Mouse (Mus musculus): ENCODE results near the gene Ndufa6. TPM values are rescaled to one million over a fixed set of nuclear protein-coding genes. Genes with fewer than 3 reads are reported as not detected.
A peak's percentile ranks its signal among the peaks of the same experiment; 100 is the strongest.
"Not testable (repeated sequence)": the region's sequence is repeated elsewhere in the genome, so short reads cannot be mapped to it uniquely, and the experiment has no call there.

The Ndufa6 gene
- total RNA-seq (2022), result 100 to 1,000 TPM; 170 to 203 (median 184) TPM

DNA sequence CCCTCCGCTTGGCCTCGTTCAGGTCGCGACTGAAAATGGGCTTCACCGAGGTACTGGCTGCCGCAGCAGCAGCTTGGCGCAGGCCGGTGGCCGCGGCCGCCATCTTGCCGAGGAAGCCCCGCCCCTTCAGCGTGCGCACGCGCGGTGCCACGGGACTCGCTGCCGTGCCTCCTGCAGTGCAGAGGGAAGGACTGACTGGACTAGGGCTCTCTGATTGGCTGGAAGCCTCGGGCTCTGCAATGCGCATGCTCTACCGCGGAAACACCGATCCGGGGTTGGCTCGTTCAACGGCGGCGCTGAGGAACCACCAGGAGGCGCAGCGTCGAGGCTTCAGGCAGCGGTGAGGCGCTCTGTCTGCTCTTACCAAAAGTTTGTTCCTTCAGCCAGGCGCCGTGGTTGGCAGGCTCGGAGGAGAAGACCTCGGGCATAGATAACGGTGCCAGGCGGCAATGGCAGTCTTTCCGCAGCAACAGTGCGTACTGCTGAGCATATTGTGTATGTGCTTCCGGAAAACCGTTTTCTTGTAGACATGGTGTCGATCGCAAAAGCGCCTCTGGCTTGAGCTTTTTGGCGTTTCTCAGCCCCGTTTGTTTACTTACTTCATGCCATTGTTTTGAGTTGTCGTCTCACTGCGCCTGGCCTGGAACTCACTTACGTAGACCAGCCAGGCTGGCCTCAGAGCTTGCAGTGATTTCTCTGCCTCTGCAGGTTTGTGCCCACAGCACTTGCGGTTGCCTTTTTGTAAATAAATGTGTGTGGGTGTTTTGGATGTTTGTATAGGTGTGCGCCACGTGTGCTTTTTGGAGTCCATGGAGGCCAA is at the start of gene Ndufa6:
Ndufa6 (minus strand) TSS at position 197 of the 820 bp plus-strand sequence.
- peak; percentile 84 to 97 for DNase-seq (ENCODE audit: low spot score in 2 of 2)

DNA sequence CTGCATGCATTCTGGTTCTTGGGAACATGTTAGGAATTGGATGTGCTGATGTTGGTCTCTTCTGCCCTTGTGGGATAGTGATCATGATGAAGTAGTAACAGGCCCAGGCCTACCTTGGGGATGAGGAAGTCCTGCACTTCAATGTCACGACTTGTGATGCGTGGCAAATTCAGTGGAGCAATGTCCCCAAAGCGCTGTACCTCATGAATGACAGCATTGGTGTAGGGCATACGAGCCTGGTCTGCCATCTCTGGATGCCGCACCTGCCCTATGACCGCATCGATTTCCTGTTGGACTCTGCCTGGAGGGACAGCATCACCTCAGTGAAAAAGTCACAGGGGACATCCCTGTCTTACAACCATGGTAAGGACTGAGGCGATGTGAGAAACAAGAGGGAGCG is 49.5 kb upstream of the Ndufa6 start:
- no peak for DNase-seq (ENCODE audit: low spot score in 2 of 2)

DNA sequence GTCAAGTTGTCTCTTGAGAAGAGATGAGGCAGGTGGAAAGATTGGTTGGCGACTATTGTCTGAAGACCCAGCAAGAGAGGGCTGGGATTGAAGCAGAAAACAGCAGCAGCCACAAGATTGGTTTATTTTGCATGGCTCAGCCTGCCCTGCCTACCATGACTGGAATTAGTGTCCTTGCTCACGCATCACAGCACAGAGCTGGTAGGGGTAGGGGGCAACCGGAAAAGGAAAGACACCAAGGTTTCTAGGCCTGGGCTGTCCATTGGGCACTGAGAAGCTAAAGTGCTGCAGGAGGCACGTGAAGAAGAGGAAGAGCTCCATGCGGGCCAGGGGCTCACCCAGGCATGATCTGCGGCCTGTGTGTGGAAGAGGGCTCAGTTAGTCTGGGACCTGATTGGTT is 48.6 kb upstream of the Ndufa6 start:
- no peak for DNase-seq (ENCODE audit: low spot score in 2 of 2)

DNA sequence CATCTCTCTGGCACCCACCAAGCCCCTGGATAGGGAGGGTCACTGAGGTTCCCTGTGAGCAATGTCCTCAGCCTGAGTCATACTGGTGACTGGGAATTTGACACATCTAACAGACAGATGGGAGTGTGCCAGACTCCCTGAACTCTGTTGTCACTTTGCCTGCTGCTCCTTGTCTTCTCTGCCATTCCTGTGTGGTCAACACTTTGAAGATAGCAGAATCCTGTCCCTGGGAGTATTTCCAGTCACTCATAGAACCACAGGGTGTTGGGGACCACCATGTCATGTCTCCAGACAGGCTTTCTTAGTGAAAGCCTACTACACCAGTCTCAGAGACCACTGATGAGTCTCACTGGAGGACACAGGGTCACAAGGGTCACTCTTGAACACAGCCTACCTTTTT is 48.0 kb upstream of the Ndufa6 start:
- no peak for DNase-seq (ENCODE audit: low spot score in 2 of 2)

DNA sequence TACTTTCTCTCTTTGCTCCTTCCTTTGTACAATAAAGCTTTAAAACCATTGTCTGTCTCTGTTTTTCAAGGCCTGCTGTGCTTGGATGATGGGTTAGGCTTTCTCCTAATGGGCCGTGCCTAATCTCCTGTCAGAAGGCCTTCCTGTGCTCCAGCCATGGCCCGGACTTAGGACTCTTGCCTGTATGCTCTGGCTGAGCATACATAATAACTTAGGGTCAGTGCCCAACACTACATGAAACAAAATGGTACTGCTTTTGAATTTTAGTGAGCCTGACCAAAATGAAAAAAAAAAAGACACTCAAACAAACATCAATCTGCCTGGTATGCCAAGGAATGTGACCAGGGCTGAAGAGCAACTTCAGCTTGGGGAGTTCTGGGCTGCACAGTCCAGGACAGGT is 47.4 kb upstream of the Ndufa6 start:
- DNase-seq (ENCODE audit: low spot score in 2 of 2), result no peak

DNA sequence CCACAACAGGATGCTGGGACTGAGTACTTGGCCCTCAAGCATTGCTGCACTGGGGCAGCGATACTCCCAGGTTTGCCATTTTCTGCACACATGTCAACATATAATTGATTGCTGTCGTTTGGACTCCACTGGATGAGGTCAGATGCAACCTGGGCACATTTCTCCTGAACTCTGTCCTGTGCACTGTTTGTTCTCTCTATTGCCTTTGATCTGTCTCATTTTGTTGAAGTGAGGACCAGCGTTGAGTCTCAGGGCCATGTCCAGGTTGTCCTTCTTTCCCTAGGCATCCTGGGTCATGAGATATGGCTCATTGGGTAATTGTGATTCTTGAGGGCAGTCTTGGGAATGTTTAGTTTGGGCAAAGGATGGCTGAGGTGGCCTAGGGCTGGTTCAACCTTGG is 41.8 kb upstream of the Ndufa6 start:
- DNase-seq (ENCODE audit: low spot score in 2 of 2), result not testable (repeated sequence)

DNA sequence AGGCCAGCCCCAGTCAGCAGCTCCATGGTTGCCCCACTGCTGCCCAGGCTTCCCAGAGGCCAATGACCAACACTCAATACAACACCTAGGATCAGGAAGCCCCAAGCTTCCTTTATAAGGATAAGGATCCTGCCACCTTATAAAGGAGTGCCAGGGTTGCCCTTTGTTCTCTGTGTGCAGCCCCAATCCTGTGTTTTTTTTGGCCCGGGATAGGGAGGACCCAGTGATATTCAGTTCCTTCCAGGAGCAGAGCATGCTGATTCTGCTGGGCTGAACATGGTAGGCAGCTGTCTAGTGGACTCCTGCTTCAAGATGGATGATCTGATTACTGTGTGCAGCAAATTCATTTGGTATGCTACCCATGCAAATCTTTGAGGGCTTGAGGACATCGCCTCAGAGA is 39.8 kb upstream of the Ndufa6 start, which contains the start of gene Cyp2d11:
Cyp2d11 (minus strand) TSS at position 101 of the 400 bp plus-strand sequence.
- not testable (repeated sequence) for DNase-seq (ENCODE audit: low spot score in 2 of 2)

DNA sequence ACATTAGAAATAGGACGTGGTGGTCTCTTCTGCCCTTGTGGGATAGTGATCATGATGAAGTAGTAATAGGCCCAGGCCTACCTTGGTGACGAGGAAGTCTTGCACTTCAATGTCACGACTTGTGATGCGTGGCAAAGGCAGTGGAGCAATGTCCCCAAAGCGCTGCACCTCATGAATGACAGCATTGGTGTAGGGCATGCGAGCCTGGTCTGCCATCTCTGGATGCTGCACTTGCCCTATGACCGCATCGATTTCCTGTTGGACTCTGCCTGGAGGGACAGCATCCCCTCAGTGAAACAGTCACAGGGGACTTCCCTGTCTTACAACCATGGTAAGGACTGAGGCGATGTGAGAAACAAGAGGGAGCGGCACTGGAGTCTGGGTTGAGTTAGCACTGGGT is 35.8 kb upstream of the Ndufa6 start:
- not testable (repeated sequence) for DNase-seq (ENCODE audit: low spot score in 2 of 2)

DNA sequence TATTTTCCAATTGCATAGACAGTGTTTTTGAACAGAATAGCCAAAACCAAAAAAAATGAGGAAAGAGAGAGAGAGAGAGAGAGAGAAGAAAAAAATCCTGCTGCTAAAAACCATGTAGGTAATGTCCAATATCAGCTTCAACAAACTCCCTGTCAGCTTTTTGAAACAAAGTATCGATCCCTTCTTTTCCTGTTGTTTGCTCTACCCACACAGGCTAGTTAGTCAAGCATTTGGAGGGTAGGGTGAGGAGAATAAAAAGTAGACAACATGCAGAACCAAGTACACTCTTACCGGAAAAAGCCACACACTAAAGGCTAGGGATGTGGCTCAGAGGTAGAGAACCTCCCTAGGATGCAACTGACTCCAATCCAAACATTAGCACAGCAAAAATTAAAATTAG is 31.6 kb upstream of the Ndufa6 start:
- no peak for DNase-seq (ENCODE audit: low spot score in 2 of 2)

DNA sequence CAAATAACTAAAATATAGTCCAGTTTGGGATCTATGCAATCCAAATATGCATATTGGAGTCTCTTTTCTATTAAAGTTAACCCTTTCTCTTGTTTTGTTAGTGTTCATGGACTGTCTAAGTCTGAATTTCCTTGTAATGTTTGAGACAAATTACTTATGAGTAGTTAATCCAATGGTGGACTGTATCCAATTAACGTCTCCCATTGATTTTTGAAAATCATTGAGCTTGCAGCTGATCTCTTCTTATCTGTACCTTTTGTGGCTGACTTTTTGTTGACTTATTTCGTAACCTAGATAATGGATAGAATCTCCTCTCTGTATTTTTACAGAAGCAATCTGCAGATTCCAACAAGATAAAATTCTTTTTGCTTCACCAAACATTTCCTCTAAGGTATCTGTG is 28.3 kb upstream of the Ndufa6 start:
- no peak for DNase-seq (ENCODE audit: low spot score in 2 of 2)

DNA sequence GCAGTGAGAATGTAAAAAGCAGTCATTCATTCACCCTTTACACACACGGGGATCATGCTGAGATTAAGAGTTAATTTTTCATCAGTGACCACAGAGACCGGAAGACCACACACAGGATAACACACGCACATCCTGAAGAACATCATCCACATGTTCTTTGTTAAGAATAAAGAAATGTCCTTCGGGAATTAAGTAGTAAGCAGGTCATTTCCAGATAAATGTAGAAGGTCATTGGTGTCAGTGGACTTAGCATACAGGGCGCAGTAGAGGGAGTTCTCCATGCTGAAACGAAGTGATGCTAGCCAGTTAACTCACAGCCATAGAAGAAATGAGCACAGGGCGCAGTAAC is 26.6 kb upstream of the Ndufa6 start:
- no peak for DNase-seq (ENCODE audit: low spot score in 2 of 2)

DNA sequence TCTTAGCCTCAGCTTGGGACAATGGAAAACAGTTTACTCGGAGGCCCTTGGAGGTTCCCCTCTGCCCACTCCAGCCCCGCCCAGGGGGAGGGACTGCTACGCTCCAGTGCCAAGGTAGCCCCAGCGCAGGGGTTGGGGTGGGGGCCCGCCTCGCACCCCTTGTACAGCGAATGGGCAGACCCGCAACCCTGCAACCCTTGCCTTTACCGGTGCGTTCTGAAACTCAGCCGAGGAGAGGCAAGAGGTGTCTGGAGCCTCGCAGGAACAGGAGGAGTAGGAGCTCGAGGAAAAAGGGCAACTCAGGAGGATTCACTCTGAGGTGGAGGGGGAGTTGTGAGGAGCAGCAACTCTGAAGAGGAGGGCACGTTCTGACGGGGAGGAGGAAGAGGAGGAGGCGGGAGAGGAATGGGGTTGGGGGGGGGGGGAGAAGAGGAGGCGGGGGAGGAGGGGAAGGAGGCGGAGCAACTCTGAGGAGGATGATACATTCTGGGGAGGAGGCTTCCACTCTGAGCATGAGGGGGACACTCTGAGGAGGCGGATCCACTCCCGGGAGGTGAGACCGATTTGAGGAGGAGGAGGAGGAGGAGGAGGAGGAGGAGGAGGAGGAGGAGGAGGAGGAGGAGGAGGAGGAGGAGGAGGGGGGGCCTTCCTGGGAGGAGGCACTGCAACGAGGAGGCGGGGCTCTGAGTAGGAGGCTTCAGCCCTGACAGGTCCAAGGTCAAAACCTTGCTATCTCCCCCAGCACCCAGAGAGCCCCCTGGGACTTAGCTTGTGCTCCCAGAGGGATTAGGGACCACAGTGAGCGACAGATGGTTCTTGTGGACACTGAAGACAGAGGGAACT is 26.0 kb upstream of the Ndufa6 start, which contains the start of gene Cyp2d22:
Cyp2d22 (minus strand) TSS at position 390 of the 843 bp plus-strand sequence.
- no peak for DNase-seq (ENCODE audit: low spot score in 2 of 2)

DNA sequence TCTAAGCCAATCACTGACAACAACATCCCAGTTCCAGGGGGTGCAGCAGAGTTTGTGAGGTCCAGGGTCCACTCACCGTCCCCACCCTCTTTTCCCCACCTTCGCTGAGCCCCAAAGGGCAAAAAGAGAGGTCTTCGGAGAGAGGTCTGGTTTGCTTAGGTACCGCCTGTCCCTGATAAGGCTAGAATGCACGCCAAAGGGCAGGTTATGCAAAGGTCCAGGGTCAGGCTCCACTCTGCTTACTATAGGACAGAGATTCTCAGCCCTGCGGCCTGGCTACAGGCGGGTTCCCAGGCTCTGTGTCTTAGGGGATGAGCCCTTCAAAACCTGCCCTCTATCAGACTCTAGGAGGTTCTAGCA is 25.4 kb upstream of the Ndufa6 start:
- no peak for DNase-seq (ENCODE audit: low spot score in 2 of 2)

DNA sequence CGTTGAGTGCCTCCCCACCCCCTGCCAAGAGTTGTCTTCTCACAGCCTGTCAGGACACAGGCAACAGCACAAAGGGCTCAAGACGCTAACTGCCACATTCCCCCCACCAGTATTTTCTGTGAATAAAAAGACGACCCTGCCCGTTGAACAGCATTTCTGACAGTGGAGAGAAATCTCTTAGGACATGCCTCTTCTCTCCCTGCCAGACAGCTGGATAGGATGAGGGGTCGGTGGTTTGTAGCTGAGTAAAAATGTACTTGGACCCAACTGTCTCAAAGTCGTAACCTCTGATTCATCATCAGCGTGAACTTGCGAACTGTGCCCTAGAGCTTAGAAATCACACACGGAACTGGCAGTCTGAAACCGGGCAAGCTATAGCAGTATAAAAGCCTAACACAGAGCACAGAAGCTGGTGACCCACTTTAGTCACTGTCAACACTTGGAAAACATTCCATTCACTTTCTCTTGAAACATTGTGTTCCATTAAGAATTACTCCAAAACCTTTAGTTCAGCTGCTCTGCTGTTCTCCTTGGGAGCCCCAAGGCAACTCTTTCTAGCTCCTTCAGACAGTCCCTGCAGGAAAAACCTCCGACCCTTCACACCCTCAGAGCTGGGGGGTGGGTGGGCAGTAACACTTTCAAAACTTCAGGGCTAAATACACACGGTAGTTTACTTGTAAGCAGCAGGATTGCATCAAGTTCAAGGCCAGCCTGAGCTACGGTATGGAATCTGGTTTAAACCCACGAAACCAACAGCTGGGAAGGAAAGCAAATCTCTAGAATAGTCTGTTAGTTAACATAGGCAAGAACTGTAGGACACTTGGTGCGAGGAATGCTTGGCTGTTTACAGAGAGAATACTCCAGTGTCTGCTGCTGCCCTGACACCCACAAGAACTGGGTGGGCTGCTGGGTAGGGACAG is 24.4 kb upstream of the Ndufa6 start:
- DNase-seq (ENCODE audit: low spot score in 2 of 2), result no peak

DNA sequence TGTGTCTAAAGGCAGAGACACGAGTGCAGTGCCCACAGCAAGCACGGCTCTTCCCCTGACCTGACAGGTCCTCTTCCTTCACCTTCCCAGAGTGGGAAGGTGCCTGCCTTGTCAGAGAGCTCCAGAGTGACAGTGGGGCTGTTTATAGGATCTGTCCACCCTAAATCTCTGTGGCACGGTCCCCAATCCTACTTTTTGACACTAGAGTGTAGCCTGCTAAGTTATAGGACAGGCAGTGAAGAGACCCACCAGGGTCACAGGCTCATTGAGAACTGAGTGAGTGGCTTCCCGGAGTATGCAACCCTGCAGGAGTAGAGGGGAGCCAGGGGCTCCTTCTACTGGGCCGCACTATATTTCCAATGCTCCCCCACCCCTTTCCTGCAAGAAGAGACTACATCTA is 23.6 kb upstream of the Ndufa6 start:
- DNase-seq (ENCODE audit: low spot score in 2 of 2), result no peak

DNA sequence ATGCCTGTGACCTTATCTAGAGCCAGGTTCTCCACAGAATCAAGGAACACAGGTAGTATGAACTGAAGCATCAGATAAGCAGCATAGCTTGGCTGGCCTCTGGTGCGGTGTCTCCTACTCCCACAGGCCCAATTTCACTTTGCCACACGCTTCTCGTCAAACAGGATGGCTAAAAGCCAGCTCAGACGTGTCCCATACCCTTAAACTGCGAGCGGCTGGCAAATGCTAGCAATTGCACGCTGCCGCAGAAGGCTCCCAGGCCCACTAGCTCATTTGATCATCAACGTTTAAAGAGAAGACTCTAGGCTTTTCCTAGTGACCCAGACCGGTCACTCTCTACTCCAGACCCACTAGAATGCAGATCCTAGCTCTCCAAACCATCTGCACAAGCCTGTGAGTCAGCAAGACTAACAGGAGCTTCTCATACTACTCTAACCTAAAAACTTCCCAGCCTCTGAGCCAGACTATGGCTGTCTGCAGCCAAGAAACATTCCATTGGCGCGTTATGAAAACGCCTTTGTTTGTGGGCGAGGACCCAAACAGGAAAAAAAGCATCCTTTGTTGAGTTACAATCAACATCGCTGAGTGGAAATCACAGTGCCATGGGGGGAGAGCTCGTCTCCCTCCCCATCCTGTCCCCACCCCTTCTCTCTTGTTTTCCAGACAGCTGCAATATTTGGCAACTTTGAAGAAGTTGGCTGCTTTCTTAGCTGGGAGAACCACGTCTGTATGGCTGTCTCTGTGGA is 22.4 kb upstream of the Ndufa6 start:
- DNase-seq (ENCODE audit: low spot score in 2 of 2), result peak in 1 of 2 experiments; percentile 75

DNA sequence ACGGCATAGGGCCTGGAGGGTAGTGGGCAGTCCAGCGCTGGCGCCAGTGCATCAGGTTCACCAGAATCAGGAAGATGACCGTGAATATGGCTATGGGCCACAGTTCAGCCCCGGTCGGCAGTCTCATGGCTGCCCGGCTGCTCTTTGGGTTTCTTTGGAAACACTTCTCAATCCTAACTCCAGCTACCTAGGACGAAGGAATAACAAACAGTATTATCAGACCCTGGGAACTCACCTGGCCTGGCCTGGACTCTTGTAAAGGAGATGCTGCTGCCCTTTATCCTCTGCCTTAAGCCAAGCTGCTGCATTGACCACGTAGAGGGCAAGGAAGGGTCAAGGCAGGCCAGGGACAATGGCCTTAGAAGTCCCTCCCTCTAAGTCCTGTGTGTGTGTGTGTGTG is 21.7 kb upstream of the Ndufa6 start:
- DNase-seq (ENCODE audit: low spot score in 2 of 2), result no peak

DNA sequence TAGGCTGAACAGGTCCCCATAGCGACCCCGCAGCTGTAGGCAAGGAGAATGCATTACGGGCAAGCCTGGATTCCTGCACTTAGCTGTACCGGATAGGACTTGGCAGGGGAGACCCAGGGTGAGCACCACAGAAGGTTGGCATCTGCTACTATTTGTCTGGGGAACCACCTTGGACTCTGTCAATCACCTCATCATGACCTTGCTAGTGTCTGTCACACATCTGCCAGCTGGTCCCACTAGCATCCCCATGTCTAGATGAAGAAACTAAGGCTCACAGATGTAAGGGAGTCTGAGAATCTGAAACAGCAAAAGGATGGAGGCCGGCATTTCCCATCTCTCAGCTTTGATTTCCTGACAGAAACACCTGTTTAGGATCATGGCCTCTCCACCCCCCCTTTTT is 20.3 kb upstream of the Ndufa6 start:
- DNase-seq (ENCODE audit: low spot score in 2 of 2), result no peak

DNA sequence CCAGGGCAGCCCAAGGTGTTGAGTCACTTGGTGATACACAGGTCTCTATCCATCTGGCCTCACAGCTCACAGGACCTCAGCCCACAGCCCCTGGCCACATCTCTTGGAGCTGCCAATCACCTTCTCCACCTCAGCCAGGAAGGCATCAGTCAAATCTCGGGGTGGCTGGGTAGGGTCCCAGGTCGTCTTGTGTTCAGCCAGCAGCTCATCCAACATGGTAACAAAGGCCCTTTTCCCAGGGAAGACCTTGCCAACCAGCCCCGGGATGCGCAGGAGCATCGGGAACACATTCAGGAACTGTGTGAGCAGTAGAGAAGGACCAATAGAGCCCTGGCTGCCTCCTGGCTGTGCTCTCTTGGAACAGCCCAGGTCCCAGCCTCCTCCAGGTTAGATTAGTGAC is 18.9 kb upstream of the Ndufa6 start:
- DNase-seq (ENCODE audit: low spot score in 2 of 2), result no peak

DNA sequence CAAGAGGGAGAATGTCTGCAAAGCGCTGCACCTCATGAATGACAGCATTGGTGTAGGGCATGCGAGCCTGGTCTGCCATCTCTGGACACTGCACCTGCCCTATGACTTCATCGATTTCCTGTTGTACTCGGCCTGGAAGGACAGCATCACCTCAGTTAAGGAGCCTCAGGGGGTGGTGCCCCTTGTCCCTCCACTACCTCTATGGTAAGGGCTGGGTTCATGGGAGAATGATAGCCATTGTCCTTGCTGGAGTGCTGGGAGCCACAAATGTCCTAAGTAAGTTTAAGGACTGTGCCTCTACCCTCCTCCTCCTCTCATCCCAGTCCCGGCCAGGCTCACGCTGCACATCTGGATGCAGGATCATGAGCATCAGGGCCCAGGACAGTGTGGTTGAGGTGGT is 18.3 kb upstream of the Ndufa6 start:
- DNase-seq (ENCODE audit: low spot score in 2 of 2), result no peak

DNA sequence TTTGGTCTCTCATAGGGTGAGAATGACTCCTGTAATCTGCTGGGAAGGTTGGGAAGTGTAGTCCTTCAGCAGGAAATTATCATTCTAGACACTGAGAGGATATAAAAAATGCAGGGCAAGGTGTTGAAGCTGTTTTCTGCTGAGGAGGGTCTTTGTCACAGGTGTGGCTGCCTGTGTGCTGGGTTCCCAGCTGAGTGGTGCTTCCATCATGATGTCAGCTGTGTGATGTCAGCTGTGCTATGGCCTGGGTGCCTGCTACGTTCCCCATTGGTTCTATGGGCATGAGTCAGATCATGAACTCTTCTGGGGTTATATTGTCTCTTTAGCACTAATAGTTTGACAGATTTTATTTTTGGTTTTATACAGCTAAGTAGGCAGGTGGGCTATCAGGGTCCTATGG is 14.7 kb upstream of the Ndufa6 start:
- DNase-seq (ENCODE audit: low spot score in 2 of 2), result no peak

All from left cerebral cortex, adult 8-10 months (tissue).